8 mouse cellular contexts compared by ENCODE assay signal in the genomic region with DNA sequence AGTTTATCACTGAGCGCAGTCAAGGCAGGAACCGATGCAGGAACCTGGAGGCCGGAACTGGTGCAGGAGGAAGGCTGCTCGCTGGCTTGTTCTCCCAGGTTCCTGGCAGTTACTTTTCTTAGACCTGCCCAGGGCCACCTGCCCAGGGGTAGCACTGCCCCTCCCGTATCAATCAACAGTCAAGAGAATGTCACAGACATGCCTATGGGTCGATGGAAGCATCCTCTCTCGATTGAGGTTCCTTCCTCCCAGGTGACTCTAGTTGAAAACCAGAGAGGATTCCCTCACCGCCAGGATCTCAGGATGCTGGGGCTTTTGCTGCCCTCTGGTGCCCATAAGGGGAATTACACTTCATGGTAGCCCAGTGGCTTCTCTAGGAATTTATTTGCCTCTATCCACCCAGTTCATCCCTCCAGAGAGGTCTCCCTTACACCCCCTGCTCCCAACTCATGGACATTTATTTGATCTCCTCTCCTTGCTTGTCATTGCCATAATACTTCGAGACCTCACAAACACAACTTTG. TPM values are rescaled to one million over a fixed set of nuclear protein-coding genes. Genes with fewer than 3 reads are reported as not detected.
DNase-seq lines count a peak whose midpoint lies in the region; ATAC-seq lines count a peak whose summit lies in the region.

No protein-coding gene starts in this region.

- 0 out of 2 replicates have a peak, but pooled peaks have one; percentile 9 for ATAC-seq in liver, embryonic 11.5 days (replicated peaks; ENCODE audit: low FRiP score)
- ATAC-seq in neural tube, embryonic 15.5 days (ENCODE audit: low FRiP score) = 0 out of 2 replicates have a peak, but pooled peaks have one; percentile 15

- H3K4me2 ChIP-seq in liver, embryonic 11.5 days = no peak overlapping the region
- no peak overlapping the region for H3K4me2 ChIP-seq in neural tube, embryonic 15.5 days

- peaks cover 3% of the 10 kb centered on the region; the same call in 1 of the 2 replicates for H3K4me1 ChIP-seq in liver, embryonic 11.5 days (replicated peaks; ENCODE audit: control insufficient read depth, insufficient read depth, low read length)
- peaks cover 11% of the 10 kb centered on the region for H3K4me1 ChIP-seq in neural tube, embryonic 15.5 days

- H3K9ac ChIP-seq in liver, embryonic 11.5 days (ENCODE audit: low read depth, low read length) = no peak overlapping the region
- no peak overlapping the region for H3K9ac ChIP-seq in neural tube, embryonic 15.5 days (replicated peaks)

- WGBS in liver, embryonic 11.5 days = 37% methylated on average over 9 of the region's 9 CpGs
- 44% methylated on average over 9 of the region's 9 CpGs for WGBS in neural tube, embryonic 15.5 days

- no peak overlapping the region for H3K27ac ChIP-seq in liver, embryonic 11.5 days (ENCODE audit: low read depth, low read length)
- no peak overlapping the region for H3K27ac ChIP-seq in neural tube, embryonic 15.5 days (replicated peaks)

- no peaks in the 10 kb centered on the region for H3K36me3 ChIP-seq in liver, embryonic 11.5 days (ENCODE audit: control insufficient read depth, insufficient read depth, low read length)
- H3K36me3 ChIP-seq in neural tube, embryonic 15.5 days = no peaks in the 10 kb centered on the region

- DNase-seq in ovary, postnatal 10 days (ENCODE audit: low spot score) = peak; percentile 59
- no peak for DNase-seq in ovary, adult 18-20 months (ENCODE audit: low spot score)
- peak; percentile 55 for DNase-seq in cerebellum, adult 9-11 months
- DNase-seq in frontal cortex, postnatal 14 days (ENCODE audit: low spot score in 2 of 2) = peak; percentile 41 to 75
- peak; percentile 79 for DNase-seq in kidney, adult 9 months
- DNase-seq in liver, embryonic 11.5 days (ENCODE audit: low spot score) = no peak
- peak; percentile 62 for DNase-seq in thymus, postnatal 0 days (ENCODE audit: low spot score)

- no peaks in the 10 kb centered on the region for H3K27me3 ChIP-seq in liver, embryonic 11.5 days (replicated peaks; ENCODE audit: control insufficient read depth, insufficient read depth, low read length)
- H3K27me3 ChIP-seq in neural tube, embryonic 15.5 days (replicated peaks) = peaks cover 4% of the 10 kb centered on the region; the same call in 1 of the 2 replicates

- H3K9me3 ChIP-seq in liver, embryonic 11.5 days (ENCODE audit: control insufficient read depth, low read length) = no peaks in the 10 kb centered on the region
- no peaks in the 10 kb centered on the region for H3K9me3 ChIP-seq in neural tube, embryonic 15.5 days (replicated peaks)

- H3K4me3 ChIP-seq in liver, embryonic 11.5 days (ENCODE audit: low read depth, low read length) = no peak overlapping the region
- H3K4me3 ChIP-seq in neural tube, embryonic 15.5 days (replicated peaks) = no peak overlapping the region

RNA-seq across cellular contexts. Expression of a gene that starts 53.5 kb away (rescaled TPM):
- 25.3 and 32.4 TPM in 2 replicates for polyA plus RNA-seq in liver, embryonic 11.5 days (2014; fragmentation: Nextera tagmentation; extraction: Ambion mirVana)
- 7.8 and 14.9 TPM in 2 replicates for polyA plus RNA-seq in neural tube, embryonic 15.5 days (2015; fragmentation: Nextera tagmentation; extraction: Ambion mirVana)
- polyA plus RNA-seq in thymus, postnatal 0 days (2015; fragmentation: Nextera tagmentation; extraction: Ambion mirVana) = 4.2 and 5.1 TPM in 2 replicates

Comparison
In these comparisons a context has a peak if more than half of its experiments do, and no peak if none do; other contexts are left out.
1. DNase-seq: peak in ovary, postnatal 10 days (single experiment), cerebellum, adult 9-11 months (single experiment), frontal cortex, postnatal 14 days (2 of 2), kidney, adult 9 months (single experiment) and thymus, postnatal 0 days (single experiment); none in ovary, adult 18-20 months (single experiment) and liver, embryonic 11.5 days (single experiment).